Mouse (Mus musculus) thymus, adult 2 months (tissue): ENCODE measurements at regions not wholly inside any gene's neighbourhood (a gene's known extent, or its start where the extent isn't known, plus 50 kb on each side); places are given as distances from the start of the nearest gene placed in this dataset.

ENCODE experiments used
- DNase-seq: peaks from one replicate; pipeline ENCODE4 v3.0.0; 2021
- H3K27ac ChIP-seq: fragments of 200-500 bp; 2 replicates; pipeline ENCODE4 v1.5.1; 2012; ENCODE audit warnings: low read length, control low read depth; ENCODE audit not compliant: control insufficient read depth, insufficient read depth
- H3K27me3 ChIP-seq: fragments of 200-500 bp; 2 replicates; pipeline ENCODE4 v1.6.1; 2012; ENCODE audit warnings: mild to moderate bottlenecking, low read length, moderate library complexity, mixed read lengths; ENCODE audit not compliant: control insufficient read depth, insufficient read depth
- H3K36me3 ChIP-seq: fragments of 200-500 bp; 2 replicates; pipeline ENCODE4 v1.6.1; 2012; ENCODE audit warnings: mild to moderate bottlenecking, low read length, moderate library complexity; ENCODE audit not compliant: control insufficient read depth, insufficient read depth
- H3K4me1 ChIP-seq: fragments of 200-500 bp; replicated peaks from 2 replicates; pipeline ENCODE4 v1.6.1; 2012; ENCODE audit warnings: low read length; ENCODE audit not compliant: control insufficient read depth, insufficient read depth
- H3K4me3 ChIP-seq: fragments of 200-500 bp; 2 replicates; pipeline ENCODE4 v1.5.1; 2012; ENCODE audit warnings: mild to moderate bottlenecking, low read length, control low read depth, moderate library complexity; ENCODE audit not compliant: control insufficient read depth, insufficient read depth
- CTCF ChIP-seq: fragments of 200-500 bp; IDR thresholded peaks from 2 replicates; pipeline ENCODE4 v1.5.1; 2012; ENCODE audit warnings: mild to moderate bottlenecking, control low read depth, low read length, moderate library complexity, borderline replicate concordance; ENCODE audit not compliant: control insufficient read depth, poor library complexity, insufficient read depth; ENCODE audit errors: extremely low read depth
- POLR2A ChIP-seq: fragments of 200-500 bp; IDR thresholded peaks from 2 replicates; pipeline ENCODE4 v1.6.1; 2012; ENCODE audit warnings: mild to moderate bottlenecking, low read length, control low read depth, moderate library complexity; ENCODE audit not compliant: control insufficient read depth, poor library complexity, insufficient read depth; ENCODE audit errors: extremely low read depth
- WGBS: fragments of 180-500 bp; shearing (Covaris S2); methylation state at CpG from one replicate; pipeline ENCODE4 v1.1.7; 2018; 5-methylcytosine and 5-hydroxymethylcytosine counted together

DNA sequence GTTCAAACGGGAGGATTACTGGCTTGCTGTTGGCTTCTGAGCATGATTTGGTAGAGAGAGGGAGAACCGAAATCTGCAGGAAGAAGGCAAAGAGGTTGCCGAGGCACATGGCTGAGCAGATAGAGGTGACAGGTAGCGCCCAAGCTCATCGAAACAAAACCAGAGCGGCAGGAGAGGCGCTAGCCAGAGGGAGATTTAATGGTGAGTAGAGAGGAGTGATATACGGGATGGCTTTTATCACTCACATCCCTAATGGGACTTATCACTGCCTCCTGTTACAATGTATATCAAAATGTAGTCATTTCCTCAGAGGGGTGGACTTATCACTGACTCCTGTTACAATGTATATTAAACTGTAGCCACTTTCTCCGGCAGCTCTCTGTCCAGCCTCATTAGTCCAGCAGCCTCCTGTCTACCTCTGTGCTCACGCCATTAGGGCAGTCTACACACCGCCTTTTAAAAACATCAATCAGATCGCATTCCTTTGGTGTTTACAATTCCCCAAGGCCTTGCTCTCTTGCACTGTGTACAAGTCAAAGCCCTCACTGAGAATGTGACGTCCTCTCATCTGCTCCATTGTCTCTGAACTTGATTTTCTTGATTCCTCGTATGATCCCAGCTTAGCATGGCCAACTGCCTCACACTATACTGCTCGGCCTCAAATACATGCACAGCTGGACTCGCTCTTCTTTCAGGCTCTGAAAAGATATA lies 59.0 kb upstream of the Ppm1h start:
- no peak for DNase-seq
- WGBS: 95% methylated on average over 16 of the region's 16 CpGs
- TF ChIP-seq CTCF (no peak), POLR2A (no peak)
- Histone ChIP-seq H3K4me1 (peaks cover 3% of the 10 kb centered on the region; the same call in 1 of the 2 replicates), H3K27me3 (no peaks in the 10 kb centered on the region), H3K36me3 (no peaks in the 10 kb centered on the region), H3K27ac (no peak overlapping the region), H3K4me3 (no peak overlapping the region)
